ENCODE assay signal across 22 mouse cellular contexts in genomic region chr3:137958352-137958751, GRCm38 (mm10). TPM values are rescaled to one million over a fixed set of nuclear protein-coding genes. Genes with fewer than 3 reads are reported as not detected.
DNase-seq lines count a peak whose midpoint lies in the region; ATAC-seq and TF ChIP-seq lines count a peak whose summit lies in the region.
"Had no signal": no experiment of that assay in that cellular context is flagged by ENCODE, and none has a peak within 500 bp of the region (broad histone marks: within the 10 kb centered on the region; RNA-seq: fewer than 3 reads in every experiment).

No protein-coding gene starts in this region.

- no peak overlapping the region for H3K4me2 ChIP-seq in heart, embryonic 13.5 days
- H3K4me2 ChIP-seq in liver, embryonic 14.5 days (ENCODE audit: low read depth): peak overlapping the region; percentile 55; the same call in 1 of the 2 replicates
- no peak overlapping the region for H3K4me2 ChIP-seq in neural tube, embryonic 15.5 days
- no peak overlapping the region for H3K4me2 ChIP-seq in forebrain, embryonic 12.5 days
- H3K4me2 ChIP-seq: embryonic facial prominence, embryonic 12.5 days; heart, embryonic 12.5 days; hindbrain, embryonic 14.5 days had no signal

- H3K9me3 ChIP-seq in heart, embryonic 13.5 days: no peaks in the 10 kb centered on the region
- H3K9me3 ChIP-seq in megakaryocyte, embryonic 14.5 days: no peaks in the 10 kb centered on the region
- H3K9me3 ChIP-seq in liver, embryonic 14.5 days (ENCODE audit: control insufficient read depth, low read length): no peaks in the 10 kb centered on the region
- H3K9me3 ChIP-seq in neural tube, embryonic 15.5 days (replicated peaks): no peaks in the 10 kb centered on the region
- no peaks in the 10 kb centered on the region for H3K9me3 ChIP-seq in forebrain, embryonic 12.5 days
- H3K9me3 ChIP-seq: embryonic facial prominence, embryonic 12.5 days; heart, embryonic 12.5 days had no signal

- H3K27me3 ChIP-seq in heart, embryonic 13.5 days (replicated peaks): no peaks in the 10 kb centered on the region
- no peaks in the 10 kb centered on the region for H3K27me3 ChIP-seq in megakaryocyte, embryonic 14.5 days (replicated peaks)
- no peaks in the 10 kb centered on the region for H3K27me3 ChIP-seq in liver, embryonic 14.5 days (ENCODE audit: control insufficient read depth, insufficient read depth, low read length)
- H3K27me3 ChIP-seq in neural tube, embryonic 15.5 days (replicated peaks): no peaks in the 10 kb centered on the region
- no peaks in the 10 kb centered on the region for H3K27me3 ChIP-seq in forebrain, embryonic 12.5 days
- H3K27me3 ChIP-seq: embryonic facial prominence, embryonic 12.5 days; heart, embryonic 12.5 days; Patski had no signal

- no peak for ATAC-seq in heart, embryonic 13.5 days (ENCODE audit: extremely low read depth, insufficient number of reproducible peaks, low FRiP score, low TSS enrichment)
- ATAC-seq in megakaryocyte, adult 5-6 weeks (ENCODE audit: poor library complexity, severe bottlenecking): no peak
- no peak for ATAC-seq in liver, embryonic 14.5 days (ENCODE audit: insufficient read depth)
- ATAC-seq in neural tube, embryonic 15.5 days (ENCODE audit: low FRiP score): no peak
- ATAC-seq in forebrain, embryonic 12.5 days (ENCODE audit: low FRiP score): no peak
- ATAC-seq: activated CD4-positive, CD25-positive, alpha-beta regulatory T cell, adult 4 months; CD4-positive, CD25-positive, alpha-beta regulatory T cell, adult 4 months; forebrain, embryonic 16.5 days; Patski had no signal

- no peak for TF ChIP-seq CTCF in liver, embryonic 14.5 days (IDR thresholded peaks at IDR 0.05; ENCODE audit: low read depth)

- H3K27ac ChIP-seq in heart, embryonic 13.5 days (replicated peaks): peak overlapping the region; percentile 20; the same call in 1 of the 2 replicates
- H3K27ac ChIP-seq in liver, embryonic 14.5 days: peak overlapping the region; percentile 81
- no peak overlapping the region for H3K27ac ChIP-seq in neural tube, embryonic 15.5 days (replicated peaks)
- H3K27ac ChIP-seq in forebrain, embryonic 12.5 days: no peak overlapping the region
- H3K27ac ChIP-seq: embryonic facial prominence, embryonic 12.5 days; heart, adult 2 months; hindbrain, embryonic 14.5 days had no signal

- DNase-seq in heart, adult 9 months (ENCODE audit: low spot score in 2 of 2): no peak
- no peak for DNase-seq in liver, embryonic 14.5 days (ENCODE audit: low read depth in 3 of 3, low spot score in 3 of 3)
- DNase-seq: adrenal gland, postnatal 14 days; B cell, adult 2 months; cerebellum, adult 11-12 months; cerebellum, adult 9-10 months; cerebellum, postnatal 25 days; gastrocnemius, postnatal 14 days; heart, adult 2 months; heart, postnatal 10 days had no signal

- H3K36me3 ChIP-seq in heart, embryonic 13.5 days: peaks cover 10% of the 10 kb centered on the region
- peaks cover 94% of the 10 kb centered on the region for H3K36me3 ChIP-seq in megakaryocyte, embryonic 14.5 days (replicated peaks; ENCODE audit: low read length)
- H3K36me3 ChIP-seq in liver, embryonic 14.5 days (replicated peaks; ENCODE audit: control insufficient read depth, insufficient read depth, low read depth): peaks cover 7% of the 10 kb centered on the region
- H3K36me3 ChIP-seq in neural tube, embryonic 15.5 days: no peaks in the 10 kb centered on the region
- H3K36me3 ChIP-seq in forebrain, embryonic 12.5 days (replicated peaks): no peaks in the 10 kb centered on the region
- H3K36me3 ChIP-seq: embryonic facial prominence, embryonic 12.5 days had no signal

- H3K9ac ChIP-seq in heart, embryonic 13.5 days: no peak overlapping the region
- no peak overlapping the region; the same call in 1 of the 2 replicates for H3K9ac ChIP-seq in liver, embryonic 14.5 days (replicated peaks)
- no peak overlapping the region for H3K9ac ChIP-seq in neural tube, embryonic 15.5 days (replicated peaks)
- no peak overlapping the region for H3K9ac ChIP-seq in forebrain, embryonic 12.5 days
- H3K9ac ChIP-seq: embryonic facial prominence, embryonic 12.5 days; heart, embryonic 12.5 days; hindbrain, embryonic 14.5 days had no signal

- WGBS in heart, embryonic 13.5 days: 91% methylated on average over 4 of the region's 4 CpGs
- WGBS in liver, embryonic 14.5 days (ENCODE audit: insufficient replicate concordance): 83% methylated on average over 4 of the region's 4 CpGs
- WGBS in neural tube, embryonic 15.5 days: 95% methylated on average over 4 of the region's 4 CpGs
- WGBS in forebrain, embryonic 12.5 days: 92% methylated on average over 4 of the region's 4 CpGs

- peaks cover 57% of the 10 kb centered on the region for H3K4me1 ChIP-seq in heart, embryonic 13.5 days
- H3K4me1 ChIP-seq in megakaryocyte, embryonic 14.5 days: peaks cover 88% of the 10 kb centered on the region
- peaks cover 54 to 56% of the 10 kb centered on the region in 2 experiments for H3K4me1 ChIP-seq in liver, embryonic 14.5 days (replicated peaks; ENCODE audit: control insufficient read depth in 2 of 2, insufficient read depth in 2 of 2, low read length in 1 of 2)
- peaks cover 4% of the 10 kb centered on the region; the same call in 1 of the 2 replicates for H3K4me1 ChIP-seq in neural tube, embryonic 15.5 days
- H3K4me1 ChIP-seq in forebrain, embryonic 12.5 days: peaks cover 11% of the 10 kb centered on the region

- TF ChIP-seq EP300 in liver, embryonic 14.5 days (IDR thresholded peaks at IDR 0.05; ENCODE audit: low read depth): no peak

- no peak overlapping the region for H3K4me3 ChIP-seq in heart, embryonic 13.5 days
- peak overlapping the region; percentile 71 for H3K4me3 ChIP-seq in megakaryocyte, embryonic 14.5 days (replicated peaks)
- no peak overlapping the region for H3K4me3 ChIP-seq in liver, embryonic 14.5 days (ENCODE audit: insufficient read depth in 1 of 2, low read depth in 2 of 2, low read length in 2 of 2)
- H3K4me3 ChIP-seq in neural tube, embryonic 15.5 days (replicated peaks): no peak overlapping the region
- H3K4me3 ChIP-seq in forebrain, embryonic 12.5 days (replicated peaks): no peak overlapping the region
- H3K4me3 ChIP-seq: embryonic facial prominence, embryonic 12.5 days; heart, adult 2 months; heart, embryonic 12.5 days had no signal

RNA-seq across cellular contexts. Expression of gene Dapp1, which starts 23.0 kb away (rescaled TPM):
- 13.0 and 14.5 TPM in 2 replicates for polyA plus RNA-seq in heart, embryonic 13.5 days (2015; fragmentation: Nextera tagmentation; extraction: Ambion mirVana)
- 8.0 and 32.0 TPM in 2 replicates for polyA plus RNA-seq in megakaryocyte, embryonic 14.5 days (2012; ENCODE audit: insufficient read depth, low replicate concordance)
- total RNA-seq in megakaryocyte, adult 5-6 weeks (2015): 74.2 and 74.8 TPM in 2 replicates
- 95.7 and 112 TPM in 2 replicates for total RNA-seq in megakaryocyte, adult 5-6 weeks (2017)
- 5.1 and 8.8 TPM in 2 replicates for polyA plus RNA-seq in liver, embryonic 14.5 days (2012; rRNA removed)
- polyA plus RNA-seq in liver, embryonic 14.5 days (2014; fragmentation: Nextera tagmentation; extraction: Ambion mirVana): 10.6 and 11.5 TPM in 2 replicates
- polyA plus RNA-seq in neural tube, embryonic 15.5 days (2015; fragmentation: Nextera tagmentation; extraction: Ambion mirVana): 1.5 and 7.7 TPM in 2 replicates
- 3.8 and 5.5 TPM in 2 replicates for polyA plus RNA-seq in forebrain, embryonic 12.5 days (2016; fragmentation: Nextera tagmentation; extraction: Ambion mirVana)

RNA-seq across cellular contexts. Expression of gene Lamtor3, which starts 40.0 kb away (rescaled TPM):
- polyA plus RNA-seq in heart, embryonic 13.5 days (2015; fragmentation: Nextera tagmentation; extraction: Ambion mirVana): 85.4 and 105 TPM in 2 replicates
- polyA plus RNA-seq in megakaryocyte, embryonic 14.5 days (2012; ENCODE audit: insufficient read depth, low replicate concordance): 5.9 and 25.2 TPM in 2 replicates
- 107 and 129 TPM in 2 replicates for total RNA-seq in megakaryocyte, adult 5-6 weeks (2015)
- 102 and 112 TPM in 2 replicates for total RNA-seq in megakaryocyte, adult 5-6 weeks (2017)
- polyA plus RNA-seq in liver, embryonic 14.5 days (2012; rRNA removed): 31.3 and 35.2 TPM in 2 replicates
- 54.3 and 60.1 TPM in 2 replicates for polyA plus RNA-seq in liver, embryonic 14.5 days (2014; fragmentation: Nextera tagmentation; extraction: Ambion mirVana)
- 128 and 132 TPM in 2 replicates for polyA plus RNA-seq in neural tube, embryonic 15.5 days (2015; fragmentation: Nextera tagmentation; extraction: Ambion mirVana)
- polyA plus RNA-seq in forebrain, embryonic 12.5 days (2016; fragmentation: Nextera tagmentation; extraction: Ambion mirVana): 103 and 106 TPM in 2 replicates

Comparison
In these comparisons a context has a peak if more than half of its experiments do, and no peak if none do; other contexts are left out.
1. H3K27ac ChIP-seq: peak in heart, embryonic 13.5 days (single experiment) and liver, embryonic 14.5 days (single experiment); none in neural tube, embryonic 15.5 days (single experiment) and forebrain, embryonic 12.5 days (single experiment).